Mouse (Mus musculus) ES-E14 (cell line): ENCODE results near the gene Cfap157. TPM values are rescaled to one million over a fixed set of nuclear protein-coding genes. Genes with fewer than 3 reads are reported as not detected.

Experiments
- DNase-seq: peaks from one replicate; pipeline ENCODE4 v3.0.0-alpha.2; 2013; ENCODE audit warnings: low read depth, low spot score
- H3K27ac ChIP-seq: 2 replicates; pipeline ENCODE4 v1.5.1; 2012; ENCODE audit warnings: low read depth, mild to moderate bottlenecking, low read length, moderate library complexity, mixed read lengths; ENCODE audit not compliant: poor library complexity, insufficient read depth, severe bottlenecking
- H3K36me3 ChIP-seq: 2 replicates; pipeline ENCODE4 v1.6.1; 2012; ENCODE audit warnings: mild to moderate bottlenecking, low read length, moderate library complexity, mixed read lengths; ENCODE audit not compliant: control insufficient read depth, poor library complexity, insufficient read depth, severe bottlenecking
- H3K4me1 ChIP-seq, 2 experiments: fragments of 150-350 bp in 1 of 2; sonication (generic) in 1 of 2; 2 replicates each; pipeline ENCODE4 v1.6.1; 2012; ENCODE audit warnings: low read length in 2 of 2, mild to moderate bottlenecking in 1 of 2, mixed read lengths in 1 of 2; ENCODE audit not compliant: control insufficient read depth in 2 of 2, insufficient read depth in 2 of 2, poor library complexity in 1 of 2
- H3K4me3 ChIP-seq, 2 experiments: fragments of 150-350 bp in 1 of 2; sonication (generic) in 1 of 2; 2 replicates each; pipeline ENCODE4 v1.5.1; 2012; ENCODE audit warnings: low read length in 2 of 2, low read depth in 1 of 2, mild to moderate bottlenecking in 1 of 2, mixed read lengths in 1 of 2; ENCODE audit not compliant: insufficient read depth in 1 of 2, poor library complexity in 1 of 2, severe bottlenecking in 1 of 2
- H3K9ac ChIP-seq: 2 replicates; pipeline ENCODE4 v1.6.1; 2012; ENCODE audit warnings: low read depth, mild to moderate bottlenecking, low read length, mixed read lengths; ENCODE audit not compliant: poor library complexity, insufficient read depth, severe bottlenecking
- H3K9me3 ChIP-seq: fragments of 150-350 bp; sonication (generic); 2 replicates; pipeline ENCODE4 v1.6.1; 2012; ENCODE audit warnings: low read depth, mild to moderate bottlenecking, low read length; ENCODE audit not compliant: control insufficient read depth, insufficient read depth
- CHD2 ChIP-seq: IDR thresholded peaks from 2 replicates; pipeline ENCODE4 v1.6.1; 2014; ENCODE audit warnings: mild to moderate bottlenecking, low read depth, low read length, inconsistent platforms
- HCFC1 ChIP-seq: IDR thresholded peaks from 2 replicates; pipeline ENCODE4 v1.6.1; 2012; ENCODE audit warnings: low read length, inconsistent platforms, borderline replicate concordance; ENCODE audit not compliant: insufficient read depth
- MAFK ChIP-seq: IDR thresholded peaks from 2 replicates; pipeline ENCODE4 v1.6.1; 2014; ENCODE audit warnings: mild to moderate bottlenecking, low read depth, low read length, inconsistent platforms; ENCODE audit not compliant: insufficient read depth
- ZC3H11A ChIP-seq: IDR thresholded peaks from 2 replicates; pipeline ENCODE4 v1.6.1; 2012; ENCODE audit warnings: low read depth, mild to moderate bottlenecking, inconsistent platforms, low read length, borderline replicate concordance
- ZNF384 ChIP-seq: IDR thresholded peaks from 2 replicates; pipeline ENCODE4 v1.6.1; 2012; ENCODE audit warnings: low read depth, low read length, inconsistent platforms
- in situ Hi-C, 2 experiments: fragments of 600-800 bp; cut with MboI; formaldehyde crosslinking; loops; one replicate each; pipeline ENCODE4 v1.15.1; 2025; ENCODE audit warnings: low sequenced_read_pairs in 2 of 2, inconsistent platforms in 1 of 2; ENCODE audit not compliant: unreplicated experiment in 2 of 2
- total RNA-seq: library from RNA; depleted of rRNA; stranded (reverse); fragments of 300-350 nt; gene quantifications from 2 replicates; pipeline ENCODE4 v1.2.3, GENCODE M21; 2012

Gene Cfap157
- total RNA-seq, 1 experiment: not detected

DNA sequence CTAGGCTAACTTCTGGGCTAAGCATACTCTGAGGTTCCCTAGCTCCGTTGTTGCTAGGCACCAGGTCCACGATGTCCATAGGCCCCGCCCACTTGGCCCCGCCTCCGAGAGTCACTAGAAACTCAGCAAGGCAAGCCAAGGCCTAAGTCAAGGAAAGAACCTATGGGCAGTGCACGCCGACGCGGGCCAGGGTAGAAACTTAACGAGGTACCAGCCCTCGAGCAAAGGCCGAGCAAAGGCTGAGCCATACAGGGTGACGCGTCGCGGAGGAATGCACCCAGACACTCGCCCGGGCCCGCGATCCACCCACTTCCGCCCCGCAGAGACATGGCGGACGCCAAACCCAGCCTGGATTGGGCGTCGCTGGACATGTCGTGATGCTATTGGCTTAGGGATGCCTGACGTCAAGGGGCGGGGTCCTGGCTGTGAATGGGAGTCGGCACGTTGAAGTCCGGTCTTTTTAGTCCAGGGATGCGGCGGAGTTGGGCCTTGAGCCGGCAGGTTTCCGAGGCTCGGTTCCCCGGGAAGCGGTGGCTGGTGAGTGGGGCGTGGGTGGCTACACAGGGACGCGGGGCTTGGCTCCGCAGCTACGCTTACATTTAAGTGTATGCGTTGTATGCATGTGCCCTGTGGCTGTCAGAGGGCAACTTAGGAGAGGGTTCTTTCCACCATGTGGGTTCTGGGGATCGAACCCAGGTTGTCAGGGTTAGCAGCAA, 8.7 kb downstream of the Cfap157 start, which contains the start of the genes Ttc16 and Ptrh1:
Gene Ttc16 (minus strand): TSS at position 275 of the 716 bp plus-strand sequence.
Gene Ptrh1 (plus strand): TSS at position 428 of the 716 bp plus-strand sequence.
- H3K36me3 ChIP-seq: peaks cover 3% of the 10 kb centered on the region; the same call in 1 of the 2 replicates
- in situ Hi-C loops: no loop called here
- DNase-seq: peak; percentile 98
- no peak for TF ChIP-seq MAFK
- no peak for TF ChIP-seq ZC3H11A
- TF ChIP-seq HCFC1: peak; percentile 85
- peaks cover 5 to 16% of the 10 kb centered on the region in 2 experiments; a peak in 2 of 4 replicates for H3K4me1 ChIP-seq
- H3K27ac ChIP-seq: no peak within 1 kb of the TSS
- no peaks in the 10 kb centered on the region for H3K9me3 ChIP-seq
- H3K9ac ChIP-seq: peak within 1 kb of the TSS; percentile 58
- peak within 1 kb of the TSS; percentile 62 to 99 for H3K4me3 ChIP-seq

GRCm38 (mm10) chr2:32772626-32773279, 11.5 kb downstream of the Cfap157 start:
- no peaks in the 10 kb centered on the region for H3K9me3 ChIP-seq
- no peak for TF ChIP-seq HCFC1
- H3K4me1 ChIP-seq: peaks cover 5 to 15% of the 10 kb centered on the region in 2 experiments; a peak in 2 of 4 replicates
- H3K27ac ChIP-seq: no peak overlapping the region
- H3K36me3 ChIP-seq: peaks cover 3% of the 10 kb centered on the region; the same call in 1 of the 2 replicates
- no peak overlapping the region for H3K9ac ChIP-seq
- no peak overlapping the region for H3K4me3 ChIP-seq
- in situ Hi-C loops: no loop called here
- DNase-seq: no peak

DNA sequence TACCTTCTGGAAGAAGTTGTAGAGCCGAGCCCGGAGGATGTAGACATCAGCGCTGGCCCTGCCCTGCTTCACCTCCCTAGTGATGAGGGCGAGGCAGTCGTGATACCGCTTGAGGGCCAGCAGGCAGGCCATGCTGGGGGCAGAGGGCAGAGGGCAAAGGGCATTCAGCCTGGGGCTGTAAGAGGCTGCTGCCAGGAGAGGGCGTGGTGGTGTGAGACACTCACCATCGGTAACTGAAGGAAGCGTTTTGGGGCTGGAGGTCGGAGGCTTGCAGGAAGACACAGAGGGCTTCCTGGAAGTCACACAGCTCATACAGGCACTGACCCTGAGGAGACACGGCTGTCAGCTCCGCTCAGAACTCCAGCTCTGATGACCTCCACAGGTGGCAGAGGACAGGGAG, 12.3 kb downstream of the Cfap157 start:
- in situ Hi-C loops: no loop called here
- H3K27ac ChIP-seq: no peak overlapping the region
- no peak for TF ChIP-seq ZC3H11A
- no peak for TF ChIP-seq HCFC1
- no peak for TF ChIP-seq MAFK
- TF ChIP-seq CHD2: no peak
- TF ChIP-seq ZNF384: no peak
- peaks cover 1% of the 10 kb centered on the region; the same call in 1 of the 2 replicates for H3K36me3 ChIP-seq
- peak overlapping the region in 1 of 2 experiments; percentile 4; a peak in 1 of 4 replicates for H3K4me3 ChIP-seq
- H3K4me1 ChIP-seq: peaks cover 5 to 15% of the 10 kb centered on the region in 2 experiments; a peak in 2 of 4 replicates
- H3K9me3 ChIP-seq: no peaks in the 10 kb centered on the region
- no peak for DNase-seq
- H3K9ac ChIP-seq: no peak overlapping the region

DNA sequence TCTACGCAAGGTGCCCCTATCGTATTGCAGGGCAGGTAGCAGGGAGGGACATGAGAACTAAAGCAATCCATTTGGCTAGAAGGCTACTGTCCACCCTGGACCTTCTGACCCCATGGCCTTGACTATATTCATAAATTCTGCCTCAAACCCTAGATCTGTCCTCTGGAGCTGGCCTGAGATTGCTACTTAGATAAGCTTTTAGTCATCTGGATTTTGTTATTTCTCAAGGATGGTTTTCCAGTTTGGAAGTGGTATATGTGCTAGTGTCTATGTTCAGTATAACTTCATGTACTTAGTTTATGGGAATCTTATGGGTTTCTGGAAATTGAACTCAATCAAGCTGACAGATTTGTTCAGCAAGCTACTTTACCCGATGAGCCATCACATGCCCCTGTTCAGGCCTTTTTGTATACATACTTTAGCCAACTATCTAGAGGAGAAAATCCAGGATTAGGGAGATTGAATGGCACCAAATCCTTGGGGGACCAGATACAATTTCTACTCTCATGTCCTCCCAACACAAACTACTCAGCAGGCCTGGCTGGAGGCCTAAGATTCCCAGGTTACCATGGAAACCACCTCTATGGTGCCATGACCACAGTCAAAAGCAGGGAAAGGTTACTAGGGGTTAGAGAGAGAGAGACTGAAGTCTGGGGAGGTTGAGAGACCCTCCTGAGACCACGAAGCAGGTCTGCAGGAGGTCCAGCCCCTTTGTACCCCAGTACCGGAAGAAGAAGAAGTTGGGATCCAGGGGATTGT, 14.7 kb downstream of the Cfap157 start:
- H3K4me3 ChIP-seq: no peak overlapping the region
- no peaks in the 10 kb centered on the region for H3K36me3 ChIP-seq
- in situ Hi-C loops: no loop called here
- peaks cover 0 to 15% of the 10 kb centered on the region in 2 experiments; a peak in 2 of 4 replicates for H3K4me1 ChIP-seq
- H3K27ac ChIP-seq: no peak overlapping the region
- TF ChIP-seq ZNF384 (no peak), MAFK (no peak), HCFC1 (no peak), ZC3H11A (no peak), CHD2 (no peak)
- DNase-seq: no peak
- no peak overlapping the region for H3K9ac ChIP-seq
- no peaks in the 10 kb centered on the region for H3K9me3 ChIP-seq
